Mouse (Mus musculus): ENCODE measurements around the gene Far2.
"Not testable (repeated sequence)": the region's sequence is repeated elsewhere in the genome, so short reads cannot be mapped to it uniquely, and the experiment has no call there.

Far2 gene

GRCm38 (mm10) chr6:148116907-148117306 is 69.8 kb downstream of the Far2 start:
- DNase-seq (ENCODE audit: extremely low read depth, low read depth): no peak

GRCm38 (mm10) chr6:148117696-148118095 is 70.6 kb downstream of the Far2 start:
- no peak for DNase-seq (ENCODE audit: extremely low read depth, low read depth)

DNA sequence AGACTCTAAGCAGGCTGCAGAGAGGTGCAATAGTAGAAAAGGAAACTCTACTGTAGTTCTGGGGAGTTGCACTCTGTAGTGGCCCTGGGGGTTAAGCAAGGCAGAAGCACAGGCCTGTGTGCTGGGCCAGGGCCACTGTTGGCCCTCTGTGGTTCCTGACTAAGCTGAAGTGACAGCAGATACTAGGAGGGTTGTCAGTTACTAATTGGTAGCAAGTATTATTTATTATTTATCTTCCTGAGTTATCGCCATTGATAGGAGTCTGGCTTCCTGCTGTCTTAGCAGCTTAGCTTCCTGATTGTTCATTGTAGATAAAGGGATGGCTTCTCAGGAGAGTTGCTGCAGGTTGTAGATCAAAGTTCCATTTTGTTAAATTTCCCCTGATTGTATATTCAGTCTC is 73.6 kb downstream of the Far2 start:
- no peak for DNase-seq (ENCODE audit: extremely low read depth, low read depth)

DNA sequence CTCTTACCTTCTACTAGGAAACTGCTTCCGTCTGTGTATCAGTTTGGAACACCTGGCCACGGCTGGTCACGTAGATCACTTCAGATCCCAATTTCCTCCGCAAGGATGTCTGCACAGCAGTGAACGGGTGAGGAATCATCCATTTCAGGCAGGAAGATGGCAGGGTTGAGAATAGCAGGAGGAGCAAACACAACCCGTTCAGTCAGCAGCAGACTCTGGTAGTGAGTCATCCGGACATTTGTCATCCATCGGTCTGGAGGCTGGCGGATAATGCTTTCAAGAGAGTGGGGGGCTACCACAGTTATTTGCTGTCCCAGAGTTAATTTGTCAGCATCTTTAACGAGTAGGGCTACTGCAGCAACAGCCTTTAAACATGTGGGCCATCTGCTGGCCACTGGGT is 79.8 kb downstream of the Far2 start:
- not testable (repeated sequence) for DNase-seq (ENCODE audit: extremely low read depth, low read depth)

DNA sequence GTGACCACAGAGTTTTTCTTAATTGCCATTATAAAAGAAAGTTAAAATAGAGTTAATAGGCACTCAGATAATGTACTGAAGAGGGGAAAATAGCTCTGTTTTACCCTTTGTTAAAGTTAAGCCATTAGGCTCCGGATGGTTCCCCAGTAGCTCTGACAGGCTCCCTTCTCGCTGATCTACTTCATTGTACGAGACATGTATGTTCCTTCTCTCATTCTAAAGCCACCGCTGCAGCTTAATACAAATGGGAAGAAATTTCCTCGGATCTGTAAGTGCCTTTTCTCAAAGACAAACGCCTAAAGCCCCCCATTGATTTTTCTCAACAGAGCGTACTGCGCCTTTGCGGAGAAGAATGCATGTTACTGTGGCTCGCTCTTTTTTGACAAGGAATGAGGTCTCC is 85.3 kb downstream of the Far2 start:
- DNase-seq (ENCODE audit: extremely low read depth, low read depth): no peak

DNA sequence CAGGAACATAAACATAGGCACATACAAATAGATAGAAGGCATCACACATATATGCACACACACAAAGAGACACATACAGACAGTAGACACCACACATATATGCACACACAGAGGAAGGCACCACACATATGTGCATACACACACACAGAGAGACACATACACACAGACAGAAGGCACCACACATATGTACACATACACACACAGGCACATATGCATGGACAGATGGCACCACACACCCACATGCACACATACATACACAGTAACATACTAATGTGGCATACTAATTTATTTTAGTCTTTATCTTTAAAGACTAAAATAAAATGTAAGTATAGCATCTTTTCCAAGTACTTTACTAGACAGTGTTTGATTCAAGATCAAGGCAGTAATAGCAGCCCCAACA is 86.5 kb downstream of the Far2 start:
- no peak for DNase-seq (ENCODE audit: extremely low read depth, low read depth)

- DNase-seq (ENCODE audit: extremely low read depth, low read depth): peak; percentile 65
These were observed 88.8 kb downstream of the Far2 start for GRCm38 (mm10) chr6:148135769-148136382.

- DNase-seq (ENCODE audit: extremely low read depth, low read depth): no peak
These were observed 92.4 kb downstream of the Far2 start for GRCm38 (mm10) chr6:148139288-148139995.

- DNase-seq (ENCODE audit: extremely low read depth, low read depth): no peak
These were observed 94.8 kb downstream of the Far2 start for GRCm38 (mm10) chr6:148141874-148142273.

GRCm38 (mm10) chr6:148142421-148142820 is 95.4 kb downstream of the Far2 start:
- no peak for DNase-seq (ENCODE audit: extremely low read depth, low read depth)

- DNase-seq (ENCODE audit: extremely low read depth, low read depth): not testable (repeated sequence)
These were observed 105.2 kb downstream of the Far2 start for GRCm38 (mm10) chr6:148152305-148152704.

GRCm38 (mm10) chr6:148172904-148173303 is 125.8 kb downstream of the Far2 start:
- peak; percentile 14 for DNase-seq (ENCODE audit: extremely low read depth, low read depth)

DNA sequence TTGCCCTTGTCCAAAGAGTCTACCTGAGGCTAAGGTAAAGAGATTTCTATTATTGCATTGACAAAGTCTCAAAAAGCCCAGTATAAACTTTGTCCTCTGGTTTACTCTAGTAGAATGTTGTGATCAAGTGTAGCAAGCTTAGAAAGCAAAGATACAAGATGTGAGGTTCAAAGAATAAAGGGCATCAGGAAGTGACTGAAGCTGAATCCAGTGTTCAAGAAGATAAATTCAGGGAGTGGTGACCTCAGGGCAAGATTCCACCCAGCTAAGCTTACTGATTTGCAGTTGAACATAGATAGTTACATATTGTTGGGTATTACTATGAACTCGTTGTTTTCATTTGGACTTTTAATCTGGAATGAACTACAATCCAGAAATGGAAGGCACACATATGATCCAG is 138.6 kb downstream of the Far2 start:
- no peak for DNase-seq (ENCODE audit: extremely low read depth, low read depth)

- no peak for DNase-seq (ENCODE audit: extremely low read depth, low read depth)
These were observed 147.1 kb downstream of the Far2 start for GRCm38 (mm10) chr6:148193972-148194701.

GRCm38 (mm10) chr6:148199177-148199576 is 152.1 kb downstream of the Far2 start:
- no peak for DNase-seq (ENCODE audit: extremely low read depth, low read depth)

GRCm38 (mm10) chr6:148199729-148200128 is 152.7 kb downstream of the Far2 start:
- DNase-seq (ENCODE audit: extremely low read depth, low read depth): no peak

GRCm38 (mm10) chr6:148205134-148205533 is 158.1 kb downstream of the Far2 start:
- DNase-seq (ENCODE audit: extremely low read depth, low read depth): no peak

DNA sequence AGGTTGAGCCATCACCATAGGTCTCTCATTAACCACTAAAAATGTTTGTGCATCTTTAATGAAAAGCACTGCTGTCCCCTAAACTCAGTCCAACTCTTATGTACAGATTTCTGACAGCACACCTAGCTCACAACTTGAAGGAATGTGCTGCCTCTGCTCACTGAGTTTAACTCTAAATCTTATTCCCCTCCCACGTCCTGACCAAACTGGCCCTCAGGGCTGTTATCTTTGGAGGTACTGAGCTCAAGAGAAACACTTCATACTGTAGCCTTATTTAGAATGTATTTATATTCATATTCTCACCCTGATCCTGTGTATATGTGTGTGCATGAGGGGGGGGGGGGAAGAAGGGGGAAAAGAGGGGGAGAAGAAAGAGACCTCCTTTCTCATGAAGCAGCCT is 160.5 kb downstream of the Far2 start:
- no peak for DNase-seq (ENCODE audit: extremely low read depth, low read depth)

DNA sequence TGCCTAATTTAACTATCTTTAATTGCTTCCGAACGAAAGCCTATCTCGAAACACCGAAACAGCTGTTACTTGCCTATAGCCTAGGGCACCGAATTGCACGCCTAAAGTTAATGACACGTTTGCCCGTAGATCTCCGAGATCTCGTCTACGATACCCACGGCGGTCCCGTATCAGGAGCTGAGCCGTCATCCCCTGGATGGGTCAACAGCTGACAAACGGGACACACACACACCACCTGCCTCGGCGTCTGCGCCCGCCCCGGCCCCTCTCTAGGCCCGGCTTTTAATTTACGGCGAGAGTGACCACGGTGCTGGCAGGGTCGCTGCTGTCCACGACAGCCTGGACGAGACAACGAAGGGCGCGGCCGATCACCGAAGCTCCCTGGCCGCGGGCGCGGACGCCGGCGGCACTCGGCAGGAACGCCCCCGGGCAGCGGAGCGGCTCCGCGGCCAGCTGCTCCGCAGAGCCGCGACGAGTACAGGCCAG is 164.4 kb downstream of the Far2 start:
- no peak for DNase-seq (ENCODE audit: extremely low read depth, low read depth)

GRCm38 (mm10) chr6:148211897-148212680 is 165.0 kb downstream of the Far2 start, which contains the start of gene Ergic2:
Ergic2 (minus strand) TSS chr6:148212374.
- DNase-seq (ENCODE audit: extremely low read depth, low read depth): peak; percentile 98

- DNase-seq (ENCODE audit: extremely low read depth, low read depth): peak; percentile 56
These were observed 167.7 kb downstream of the Far2 start for GRCm38 (mm10) chr6:148214765-148215164.
